Mouse (Mus musculus): Measurements from ENCODE around the gene Gm20708. TPM values are rescaled to one million over a fixed set of nuclear protein-coding genes. Genes with fewer than 3 reads are reported as not detected.

Gene Gm20708
- polyA plus RNA-seq, 1 experiment, result not detected

DNA sequence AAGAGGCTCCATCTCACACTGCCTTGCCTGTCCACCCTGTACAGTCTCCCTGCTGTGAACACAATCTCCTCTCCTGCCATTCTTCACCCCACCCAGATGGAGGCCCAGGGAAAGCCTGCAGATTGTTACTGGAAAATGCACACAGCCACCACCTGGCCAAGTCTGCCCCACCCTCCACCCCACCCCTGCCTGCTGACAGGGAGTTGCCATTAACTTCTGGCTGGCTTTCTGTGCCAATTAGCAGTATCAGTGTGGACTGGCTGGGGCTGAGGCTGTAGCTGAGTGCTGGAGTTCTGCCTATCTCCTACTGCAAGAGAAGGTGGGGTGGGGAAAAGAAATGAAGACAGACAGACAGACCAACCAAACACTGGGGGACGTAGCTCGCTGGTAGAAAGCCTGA is 29.1 kb downstream of the Gm20708 start:
- Histone ChIP-seq H3K4me1 (ENCODE audit: control insufficient read depth, insufficient read depth, low read length) (no peaks in the 10 kb centered on the region), H3K4me3 (replicated peaks; ENCODE audit: extremely low read depth, low read depth, low read length) (no peak overlapping the region)
- 58% methylated on average over 2 of the region's 2 CpGs for WGBS
- TF ChIP-seq POLR2A (IDR thresholded peaks at IDR 0.05; ENCODE audit: borderline replicate concordance, extremely low read depth, low read depth, low read length) (no peak), CTCF (IDR thresholded peaks at IDR 0.05; ENCODE audit: insufficient read depth, low read length) (no peak)
- DNase-seq, result no peak

DNA sequence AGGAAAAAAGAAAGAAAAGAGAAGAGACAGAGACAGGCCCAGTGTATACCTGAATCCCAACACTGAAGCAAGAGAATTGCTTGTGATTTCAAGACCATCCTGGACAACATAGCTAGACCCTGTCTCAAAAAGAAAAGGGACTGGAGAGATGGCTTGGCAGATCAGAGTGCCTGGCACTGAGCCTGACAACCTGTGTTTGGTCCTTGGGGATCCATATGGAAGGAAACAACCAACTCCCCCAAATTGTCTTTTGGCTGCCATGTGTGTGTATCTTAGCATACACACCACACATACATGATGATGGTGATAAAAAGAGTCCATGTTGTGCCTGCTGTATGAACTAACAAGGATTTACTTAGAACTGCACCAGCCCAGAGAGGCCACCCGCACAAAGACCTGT is 29.6 kb downstream of the Gm20708 start:
- WGBS, result 83% methylated on average over 1 of the region's 1 CpGs
- no peaks in the 10 kb centered on the region for H3K4me1 ChIP-seq (ENCODE audit: control insufficient read depth, insufficient read depth, low read length)

DNA sequence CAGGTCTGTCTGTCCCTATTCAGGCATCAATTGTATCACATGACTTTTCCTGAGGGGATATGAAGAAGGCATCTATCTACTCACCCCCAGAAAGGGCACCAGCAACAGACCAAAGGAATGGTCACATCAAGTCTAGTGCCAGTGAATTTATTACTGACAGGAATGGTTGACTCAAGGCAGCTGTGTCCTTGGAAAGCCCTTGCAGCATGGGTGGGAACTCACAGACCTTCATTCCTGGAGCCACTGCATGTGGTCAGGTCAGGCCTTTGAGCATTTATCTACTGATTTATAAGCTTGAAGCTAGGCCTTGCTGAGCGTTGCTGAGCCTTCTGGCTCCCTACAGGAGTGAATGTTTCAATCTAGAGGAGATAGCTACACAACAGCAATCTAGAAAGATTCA is 31.4 kb downstream of the Gm20708 start:
- WGBS, result 48% methylated on average over 1 of the region's 1 CpGs
- no peak overlapping the region for H3K4me3 ChIP-seq (replicated peaks; ENCODE audit: extremely low read depth, low read depth, low read length)
- no peak for TF ChIP-seq CTCF (IDR thresholded peaks at IDR 0.05; ENCODE audit: insufficient read depth, low read length)
- no peak for TF ChIP-seq POLR2A (IDR thresholded peaks at IDR 0.05; ENCODE audit: borderline replicate concordance, extremely low read depth, low read depth, low read length)
- no peaks in the 10 kb centered on the region for H3K4me1 ChIP-seq (ENCODE audit: control insufficient read depth, insufficient read depth, low read length)
- no peak for DNase-seq

More for the DNA sequence above, 29.6 kb downstream of the Gm20708 start:
- H3K4me3 ChIP-seq (replicated peaks; ENCODE audit: extremely low read depth, low read depth, low read length), result no peak overlapping the region
- TF ChIP-seq CTCF (IDR thresholded peaks at IDR 0.05; ENCODE audit: insufficient read depth, low read length) (no peak), POLR2A (IDR thresholded peaks at IDR 0.05; ENCODE audit: borderline replicate concordance, extremely low read depth, low read depth, low read length) (no peak)
- no peak for DNase-seq

DNA sequence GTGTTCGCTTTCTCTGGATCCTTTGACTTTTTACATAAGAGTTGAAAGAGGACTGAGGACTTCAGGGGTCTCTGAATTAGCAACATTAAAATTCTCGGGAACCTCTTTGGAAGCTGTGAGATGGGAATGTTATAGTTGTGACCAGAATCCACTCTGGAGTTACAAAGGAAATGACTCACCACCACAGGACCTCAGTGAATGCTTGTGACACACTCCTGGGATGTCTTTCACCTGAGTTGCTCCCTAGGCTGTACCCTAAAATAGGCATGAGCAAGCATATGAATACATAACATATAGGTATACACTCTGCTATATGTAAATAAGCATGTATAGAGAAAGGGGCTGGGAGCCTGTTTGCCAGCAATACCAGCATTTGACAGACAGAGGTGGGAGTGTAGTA is 34.0 kb downstream of the Gm20708 start:
- Histone ChIP-seq H3K4me1 (ENCODE audit: control insufficient read depth, insufficient read depth, low read length) (peaks cover 5% of the 10 kb centered on the region), H3K4me3 (replicated peaks; ENCODE audit: extremely low read depth, low read depth, low read length) (no peak overlapping the region)
- DNase-seq, result no peak
- no peak for TF ChIP-seq CTCF (IDR thresholded peaks at IDR 0.05; ENCODE audit: insufficient read depth, low read length)
- no peak for TF ChIP-seq POLR2A (IDR thresholded peaks at IDR 0.05; ENCODE audit: borderline replicate concordance, extremely low read depth, low read depth, low read length)
- WGBS, result 80% methylated on average over 2 of the region's 2 CpGs

DNA sequence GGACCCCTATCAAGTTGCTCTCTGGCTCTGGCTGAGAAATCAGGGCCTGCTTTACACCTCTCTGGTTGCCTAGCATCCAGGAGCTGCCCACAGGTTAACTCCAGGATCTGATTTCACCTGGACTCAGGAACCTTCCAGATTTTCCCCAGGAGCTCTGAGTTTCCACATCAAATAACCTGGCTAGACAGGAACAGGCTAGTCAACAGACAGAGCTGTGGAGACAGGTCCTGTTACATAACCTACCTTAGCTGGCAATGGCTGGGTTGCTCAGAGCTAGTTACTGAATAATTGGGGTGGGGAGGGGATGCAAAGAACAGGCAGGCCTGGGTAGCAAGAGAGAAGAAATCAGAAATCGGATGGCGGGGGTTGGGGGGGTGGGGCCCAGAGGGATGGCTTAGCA is 35.5 kb downstream of the Gm20708 start:
- TF ChIP-seq CTCF (IDR thresholded peaks at IDR 0.05; ENCODE audit: insufficient read depth, low read length) (no peak), POLR2A (IDR thresholded peaks at IDR 0.05; ENCODE audit: borderline replicate concordance, extremely low read depth, low read depth, low read length) (no peak)
- no peak for DNase-seq

DNA sequence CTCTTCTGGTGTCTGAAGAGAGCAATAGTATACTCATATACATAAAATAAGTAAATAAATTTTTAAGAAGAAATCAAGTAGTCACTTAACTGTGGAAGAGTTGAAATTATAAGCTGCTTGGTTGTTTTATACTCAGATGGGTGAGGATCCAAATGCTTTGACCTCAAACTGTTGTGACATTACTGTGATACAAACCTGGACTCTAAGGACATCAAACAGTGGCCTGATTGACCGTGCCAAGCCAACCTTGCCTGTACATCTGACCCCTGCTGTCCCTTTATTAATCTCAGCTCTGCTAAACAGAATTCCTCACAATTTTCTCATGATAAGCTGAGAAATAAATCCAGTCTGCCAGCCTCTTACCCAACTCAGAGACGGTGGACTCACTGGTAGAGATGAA is 36.2 kb downstream of the Gm20708 start:
- Histone ChIP-seq H3K4me1 (ENCODE audit: control insufficient read depth, insufficient read depth, low read length) (peaks cover 6% of the 10 kb centered on the region), H3K4me3 (replicated peaks; ENCODE audit: extremely low read depth, low read depth, low read length) (no peak overlapping the region)
- WGBS, result 77% methylated on average over 2 of the region's 2 CpGs
- no peak for DNase-seq
- TF ChIP-seq POLR2A (IDR thresholded peaks at IDR 0.05; ENCODE audit: borderline replicate concordance, extremely low read depth, low read depth, low read length) (no peak), CTCF (IDR thresholded peaks at IDR 0.05; ENCODE audit: insufficient read depth, low read length) (no peak)

More for the DNA sequence above, 35.5 kb downstream of the Gm20708 start:
- Histone ChIP-seq H3K4me3 (replicated peaks; ENCODE audit: extremely low read depth, low read depth, low read length) (no peak overlapping the region), H3K4me1 (ENCODE audit: control insufficient read depth, insufficient read depth, low read length) (peaks cover 6% of the 10 kb centered on the region)
- WGBS, result 75% methylated on average over 2 of the region's 2 CpGs

DNA sequence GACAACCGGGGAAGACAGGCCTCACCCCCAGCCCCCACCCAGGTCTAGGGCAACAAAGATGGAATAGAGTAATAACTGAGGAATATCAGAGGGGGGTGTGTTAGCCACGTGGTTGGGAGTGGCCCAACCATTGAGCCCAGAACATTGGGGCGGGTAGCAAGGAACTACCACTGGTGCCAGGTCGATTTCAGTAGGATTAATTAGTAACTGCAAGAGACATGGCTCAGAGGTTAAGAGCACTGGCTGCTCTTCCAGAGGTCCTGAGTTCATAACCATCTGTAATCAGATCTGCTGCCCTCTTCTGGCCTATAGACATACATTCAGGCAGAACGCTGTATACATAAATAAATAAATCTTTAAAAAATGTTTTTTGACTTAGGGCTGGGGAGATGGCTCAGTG is 37.2 kb downstream of the Gm20708 start:
- Histone ChIP-seq H3K4me3 (replicated peaks; ENCODE audit: extremely low read depth, low read depth, low read length) (no peak overlapping the region), H3K4me1 (ENCODE audit: control insufficient read depth, insufficient read depth, low read length) (peaks cover 6% of the 10 kb centered on the region)
- no peak for DNase-seq
- TF ChIP-seq POLR2A (IDR thresholded peaks at IDR 0.05; ENCODE audit: borderline replicate concordance, extremely low read depth, low read depth, low read length) (no peak), CTCF (IDR thresholded peaks at IDR 0.05; ENCODE audit: insufficient read depth, low read length) (no peak)
- 42% methylated on average over 5 of the region's 5 CpGs for WGBS

DNA sequence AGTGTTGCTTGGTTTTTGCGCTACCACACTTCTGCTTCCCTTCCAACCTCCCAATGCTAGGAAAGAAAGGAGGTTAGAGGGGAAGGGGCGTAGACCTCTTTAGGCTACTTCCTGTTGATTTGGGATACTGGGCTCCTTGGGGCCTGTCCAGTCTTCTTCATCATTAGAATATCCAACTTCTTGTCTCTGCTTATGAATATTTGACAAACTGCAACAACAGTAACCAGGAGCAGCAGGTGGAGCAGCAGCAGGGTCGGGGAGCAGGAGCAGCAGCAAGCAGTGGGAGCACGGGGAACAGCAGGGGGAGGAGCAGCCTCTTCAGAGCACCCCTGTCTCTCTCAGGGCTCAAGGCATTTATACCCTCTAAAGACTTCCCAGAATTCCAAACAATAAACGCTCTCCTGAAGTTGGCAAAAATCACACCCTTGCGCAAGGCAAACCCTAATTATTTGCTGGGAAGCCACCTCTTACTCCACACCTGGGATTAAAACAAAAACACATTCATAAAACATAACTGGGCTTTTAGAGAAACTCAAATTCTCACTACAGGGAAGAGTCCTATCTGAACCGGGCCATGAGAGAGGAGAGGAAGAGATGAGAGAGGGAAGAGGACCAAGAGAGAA is 38.2 kb downstream of the Gm20708 start:
- 56% methylated on average over 7 of the region's 7 CpGs for WGBS
- Histone ChIP-seq H3K4me1 (ENCODE audit: control insufficient read depth, insufficient read depth, low read length) (peaks cover 6% of the 10 kb centered on the region), H3K4me3 (replicated peaks; ENCODE audit: extremely low read depth, low read depth, low read length) (no peak overlapping the region)
- DNase-seq, result no peak
- TF ChIP-seq CTCF (IDR thresholded peaks at IDR 0.05; ENCODE audit: insufficient read depth, low read length) (no peak), POLR2A (IDR thresholded peaks at IDR 0.05; ENCODE audit: borderline replicate concordance, extremely low read depth, low read depth, low read length) (no peak)

DNA sequence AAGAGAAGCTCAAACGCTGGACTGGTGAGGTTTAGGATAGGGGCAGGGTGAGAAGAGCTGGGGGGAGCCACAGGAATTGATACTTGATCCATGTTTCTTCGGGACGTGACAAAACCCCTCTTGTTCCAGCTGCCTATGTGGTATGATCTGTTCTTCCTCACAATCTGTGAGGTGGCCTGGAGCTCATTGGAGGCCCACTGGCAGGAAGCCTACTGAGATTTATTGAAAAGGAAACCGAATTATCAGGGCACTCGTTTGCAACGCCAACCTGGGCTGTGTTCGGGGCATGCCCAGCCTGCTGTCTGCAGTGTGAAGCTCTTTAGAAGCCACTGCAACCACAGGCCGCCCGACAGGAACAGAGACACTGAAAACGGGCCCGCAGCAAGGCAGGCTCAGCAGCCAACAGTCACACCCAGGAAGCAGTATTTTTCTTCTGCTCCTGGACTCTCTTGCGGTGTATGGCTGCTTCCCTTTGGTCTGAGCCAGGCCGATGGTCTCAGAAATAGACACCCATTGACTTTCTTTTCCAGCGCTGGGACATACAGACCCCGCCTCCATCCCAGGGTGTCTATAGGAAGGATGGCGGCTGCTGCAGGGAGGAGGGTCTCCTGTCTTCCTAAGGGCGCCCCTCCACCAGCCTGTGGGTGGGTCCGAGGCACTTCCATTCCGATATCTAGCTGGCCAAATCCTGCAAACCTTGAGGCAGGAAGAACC is 39.0 kb downstream of the Gm20708 start:
- Histone ChIP-seq H3K4me3 (replicated peaks; ENCODE audit: extremely low read depth, low read depth, low read length) (peak overlapping the region; percentile 83), H3K4me1 (ENCODE audit: control insufficient read depth, insufficient read depth, low read length) (peaks cover 6% of the 10 kb centered on the region)
- WGBS, result 3% methylated on average over 19 of the region's 19 CpGs
- no peak for DNase-seq
- TF ChIP-seq CTCF (IDR thresholded peaks at IDR 0.05; ENCODE audit: insufficient read depth, low read length), result no peak
- peak; percentile 28; the same call in 1 of the 2 replicates for TF ChIP-seq POLR2A (IDR thresholded peaks at IDR 0.05; ENCODE audit: borderline replicate concordance, extremely low read depth, low read depth, low read length)

Measured in lung, adult 2 months (tissue).